Mouse (Mus musculus) brain, adult 2 months (tissue): ENCODE measurements at regions not wholly inside any gene's neighbourhood (a gene's known extent, or its start where the extent isn't known, plus 50 kb on each side); places are given as distances from the start of the nearest gene placed in this dataset.

Source experiments
- DNase-seq: peaks from one replicate; pipeline ENCODE4 v3.0.0; 2011; ENCODE audit warnings: low read depth, low spot score

DNA sequence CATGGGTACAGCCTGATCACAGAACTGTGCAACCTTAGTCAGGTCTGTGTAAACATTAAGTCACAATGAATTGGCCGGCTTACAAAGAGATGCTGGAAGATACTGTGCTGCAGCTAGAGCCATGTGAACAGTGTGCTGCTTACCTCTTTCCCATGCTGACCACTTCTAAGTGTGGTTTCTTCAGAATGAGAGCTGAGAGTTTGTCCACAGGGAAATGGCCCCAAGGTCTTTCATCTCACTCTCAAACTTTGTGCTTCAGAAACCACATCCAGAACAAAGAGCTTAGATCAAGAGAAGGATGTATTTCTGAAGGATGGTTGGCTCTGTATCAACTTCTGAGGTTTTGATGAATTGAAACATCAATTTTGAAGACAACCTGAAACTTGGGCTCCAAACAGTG lies 165.7 kb downstream of the Lrrc3b start:
- DNase-seq: peak; percentile 8

GRCm38 (mm10) chr14:15272364-15272763 lies 166.4 kb downstream of the Lrrc3b start:
- DNase-seq: no peak

GRCm38 (mm10) chr14:15266287-15266686 lies 172.5 kb downstream of the Lrrc3b start:
- DNase-seq: no peak

GRCm38 (mm10) chr14:15262996-15263395 lies 175.8 kb downstream of the Lrrc3b start:
- no peak for DNase-seq

DNA sequence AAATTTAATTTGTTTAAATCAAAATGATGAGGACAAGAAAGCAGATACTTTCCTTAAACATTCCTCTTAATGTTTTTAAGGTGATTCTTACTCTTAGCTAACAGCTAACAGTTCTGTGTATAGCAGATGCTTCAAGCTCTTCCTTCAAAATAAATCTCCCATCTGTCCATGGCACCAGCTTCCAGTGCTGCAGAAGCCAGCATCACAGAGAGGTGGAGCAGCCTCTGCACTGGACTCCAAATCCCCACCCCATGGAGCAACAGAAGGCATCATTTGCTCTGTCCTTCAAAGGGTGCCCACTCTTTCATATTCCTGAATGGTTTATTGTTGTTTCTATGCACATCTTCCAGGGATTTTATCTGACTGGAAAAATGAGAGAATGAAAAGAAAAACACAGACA lies 183.1 kb downstream of the Lrrc3b start:
- DNase-seq: peak; percentile 62

DNA sequence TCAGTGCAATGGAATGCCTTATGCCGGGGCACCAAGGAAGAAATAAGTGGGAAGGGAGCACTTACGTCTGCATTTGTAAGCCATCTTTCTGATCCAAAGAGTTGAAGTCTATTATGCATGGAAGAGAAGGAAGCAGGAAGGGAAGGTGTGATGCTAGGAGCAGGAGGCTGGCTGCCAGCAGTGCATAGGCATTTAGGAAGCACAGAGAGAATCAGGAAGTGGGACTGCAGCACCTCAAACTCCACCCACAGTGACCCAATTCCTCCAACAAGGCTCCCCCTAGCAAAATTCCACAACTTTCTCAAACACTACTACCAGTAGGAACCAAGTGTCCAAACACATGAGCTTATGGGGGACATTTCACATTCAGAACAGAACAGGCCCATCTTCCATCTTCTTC lies 233.2 kb downstream of the Lrrc3b start:
- DNase-seq: peak; percentile 26

GRCm38 (mm10) chr14:15204284-15204683 lies 234.5 kb downstream of the Lrrc3b start:
- DNase-seq: no peak
